Comparison of ENCODE assay signal across 12 mouse cellular contexts in genomic region chr13:90912760-90913674, GRCm38 (mm10). TPM values are rescaled to one million over a fixed set of nuclear protein-coding genes. Genes with fewer than 3 reads are reported as not detected.
DNase-seq lines count a peak whose midpoint lies in the region; ATAC-seq and TF ChIP-seq lines count a peak whose summit lies in the region.
"Had no signal": no experiment of that assay in that cellular context is flagged by ENCODE, and none has a peak within 500 bp of the region (broad histone marks: within the 10 kb centered on the region; RNA-seq: fewer than 3 reads in every experiment).

No protein-coding gene starts in this region.

- no peaks in the 10 kb centered on the region for H3K9me3 ChIP-seq in hindbrain, embryonic 12.5 days (replicated peaks)
- H3K9me3 ChIP-seq in midbrain, embryonic 13.5 days, result no peaks in the 10 kb centered on the region
- H3K9me3 ChIP-seq: liver, embryonic 12.5 days had no signal

- H3K27ac ChIP-seq in hindbrain, embryonic 12.5 days, result no peak overlapping the region
- peak overlapping the region; percentile 75; the same call in 1 of the 2 replicates for H3K27ac ChIP-seq in midbrain, embryonic 13.5 days
- no peak overlapping the region for H3K27ac ChIP-seq in thymus, adult 2 months (ENCODE audit: control insufficient read depth, insufficient read depth, low read length)
- H3K27ac ChIP-seq: liver, embryonic 12.5 days had no signal

- H3K4me2 ChIP-seq in hindbrain, embryonic 12.5 days (replicated peaks), result no peak overlapping the region
- H3K4me2 ChIP-seq in midbrain, embryonic 13.5 days (replicated peaks), result no peak overlapping the region
- H3K4me2 ChIP-seq: liver, embryonic 12.5 days had no signal

- peak; percentile 20 for DNase-seq in right cerebral cortex, postnatal 14 days
- no peak for DNase-seq in right cerebral cortex, postnatal 4 days
- no peak for DNase-seq in thymus, adult 2 months
- no peak for DNase-seq in lung, postnatal 25 days (ENCODE audit: low spot score)
- DNase-seq in gastrocnemius, adult 18-20 months (ENCODE audit: low spot score), result no peak
- DNase-seq: cerebellum, postnatal 14 days; gastrocnemius, postnatal 25 days; kidney, adult 18-20 months had no signal

- H3K9ac ChIP-seq in hindbrain, embryonic 12.5 days, result no peak overlapping the region
- no peak overlapping the region for H3K9ac ChIP-seq in midbrain, embryonic 13.5 days (replicated peaks)
- H3K9ac ChIP-seq: liver, embryonic 12.5 days had no signal

- no peak for TF ChIP-seq POLR2A in thymus, adult 2 months (IDR thresholded peaks at IDR 0.05; ENCODE audit: control insufficient read depth, extremely low read depth, insufficient read depth, low read length, poor library complexity)

- no peaks in the 10 kb centered on the region; the same call in 1 of the 2 replicates for H3K4me1 ChIP-seq in hindbrain, embryonic 12.5 days
- peaks cover 13% of the 10 kb centered on the region for H3K4me1 ChIP-seq in midbrain, embryonic 13.5 days (replicated peaks)
- no peaks in the 10 kb centered on the region for H3K4me1 ChIP-seq in thymus, adult 2 months (replicated peaks; ENCODE audit: control insufficient read depth, insufficient read depth, low read length)
- H3K4me1 ChIP-seq: liver, embryonic 12.5 days had no signal

- H3K36me3 ChIP-seq in hindbrain, embryonic 12.5 days, result no peaks in the 10 kb centered on the region
- H3K36me3 ChIP-seq in midbrain, embryonic 13.5 days, result no peaks in the 10 kb centered on the region
- H3K36me3 ChIP-seq in thymus, adult 2 months (ENCODE audit: control insufficient read depth, insufficient read depth, low read length), result no peaks in the 10 kb centered on the region
- H3K36me3 ChIP-seq: liver, embryonic 12.5 days had no signal

- peak; percentile 57; the same call in 1 of the 2 replicates for ATAC-seq in hindbrain, embryonic 12.5 days (ENCODE audit: low FRiP score)
- peak; percentile 62 for ATAC-seq in midbrain, embryonic 13.5 days
- ATAC-seq: liver, embryonic 12.5 days had no signal

- H3K27me3 ChIP-seq in hindbrain, embryonic 12.5 days, result no peaks in the 10 kb centered on the region
- H3K27me3 ChIP-seq in midbrain, embryonic 13.5 days, result no peaks in the 10 kb centered on the region
- H3K27me3 ChIP-seq in thymus, adult 2 months (ENCODE audit: control insufficient read depth, insufficient read depth, low read length), result no peaks in the 10 kb centered on the region

- H3K4me3 ChIP-seq in hindbrain, embryonic 12.5 days, result no peak overlapping the region
- no peak overlapping the region for H3K4me3 ChIP-seq in midbrain, embryonic 13.5 days (replicated peaks)
- H3K4me3 ChIP-seq in thymus, adult 2 months (ENCODE audit: control insufficient read depth, insufficient read depth, low read length), result no peak overlapping the region
- H3K4me3 ChIP-seq: liver, embryonic 12.5 days had no signal

- no peak for TF ChIP-seq CTCF in thymus, adult 2 months (IDR thresholded peaks at IDR 0.05; ENCODE audit: borderline replicate concordance, control insufficient read depth, extremely low read depth, insufficient read depth, low read length, poor library complexity)

- WGBS in hindbrain, embryonic 12.5 days, result 76% methylated on average over 17 of the region's 17 CpGs
- WGBS in midbrain, embryonic 13.5 days, result 52% methylated on average over 17 of the region's 17 CpGs
- 95% methylated on average over 17 of the region's 17 CpGs for WGBS in thymus, adult 2 months

RNA-seq across cellular contexts. Expression of gene Atp6ap1l, which starts 7.9 kb away (rescaled TPM):
- polyA plus RNA-seq in hindbrain, embryonic 12.5 days (2016; fragmentation: Nextera tagmentation; extraction: Ambion mirVana), result 0.36 and 0.45 TPM in 2 replicates
- 0.59 TPM in 1 of 2 replicates, not detected in the other for polyA plus RNA-seq in midbrain, embryonic 13.5 days (2015; fragmentation: Nextera tagmentation; extraction: Ambion mirVana)
- polyA plus RNA-seq in thymus, adult 2 months (2012; rRNA removed), result 0.18 TPM in 1 of 2 replicates, not detected in the other
- total RNA-seq in gastrocnemius, adult 18-20 months (2021), result not detected
- total RNA-seq: gastrocnemius, postnatal 25 days; megakaryocyte, adult 5-6 weeks had no signal
- polyA plus RNA-seq: liver, embryonic 12.5 days had no signal

RNA-seq across cellular contexts. Expression of gene Rps23, which starts 9.7 kb away (rescaled TPM):
- 178 and 201 TPM in 2 replicates for polyA plus RNA-seq in hindbrain, embryonic 12.5 days (2016; fragmentation: Nextera tagmentation; extraction: Ambion mirVana)
- polyA plus RNA-seq in midbrain, embryonic 13.5 days (2015; fragmentation: Nextera tagmentation; extraction: Ambion mirVana), result 139 and 147 TPM in 2 replicates
- 317 and 333 TPM in 2 replicates for polyA plus RNA-seq in thymus, adult 2 months (2012; rRNA removed)
- total RNA-seq in gastrocnemius, adult 18-20 months (2021), result 100 to 1,000 TPM; 188 to 204 TPM
